8 mouse cellular contexts compared by ENCODE assay signal in genomic region chr17:42985837-42986589, GRCm38 (mm10). TPM values are rescaled to one million over a fixed set of nuclear protein-coding genes. Genes with fewer than 3 reads are reported as not detected.
A peak's percentile ranks its signal among the peaks of the same experiment; 100 is the strongest.
DNase-seq lines count a peak whose midpoint lies in the region; ATAC-seq and TF ChIP-seq lines count a peak whose summit lies in the region.

No protein-coding gene starts in this region.

- H3K4me2 ChIP-seq in hindbrain, postnatal 0 days (ENCODE audit: low read depth, low read length) = no peak overlapping the region
- H3K4me2 ChIP-seq in hindbrain, embryonic 16.5 days (ENCODE audit: low read length) = no peak overlapping the region

- no peak overlapping the region for H3K4me3 ChIP-seq in hindbrain, postnatal 0 days (ENCODE audit: low read length)
- no peak overlapping the region for H3K4me3 ChIP-seq in hindbrain, embryonic 16.5 days (ENCODE audit: low read length)

- H3K9me3 ChIP-seq in hindbrain, postnatal 0 days (ENCODE audit: low read length) = no peaks in the 10 kb centered on the region
- no peaks in the 10 kb centered on the region for H3K9me3 ChIP-seq in hindbrain, embryonic 16.5 days (ENCODE audit: control insufficient read depth, low read length)

- TF ChIP-seq CTCF in hindbrain, postnatal 0 days (IDR thresholded peaks at IDR 0.05; ENCODE audit: low read depth) = peak; percentile 31; the same call in 1 of the 2 replicates

- WGBS in hindbrain, postnatal 0 days = 62% methylated on average over 9 of the region's 9 CpGs
- WGBS in hindbrain, embryonic 16.5 days = 57% methylated on average over 9 of the region's 9 CpGs

- no peak overlapping the region for H3K27ac ChIP-seq in hindbrain, postnatal 0 days
- H3K27ac ChIP-seq in hindbrain, embryonic 16.5 days (ENCODE audit: low read depth, low read length) = no peak overlapping the region

- H3K9ac ChIP-seq in hindbrain, postnatal 0 days (replicated peaks; ENCODE audit: low read length) = no peak overlapping the region
- H3K9ac ChIP-seq in hindbrain, embryonic 16.5 days (ENCODE audit: low read depth, low read length) = no peak overlapping the region

- H3K27me3 ChIP-seq in hindbrain, postnatal 0 days (ENCODE audit: insufficient read depth, low read length) = no peaks in the 10 kb centered on the region
- H3K27me3 ChIP-seq in hindbrain, embryonic 16.5 days (replicated peaks; ENCODE audit: control insufficient read depth, insufficient read depth, low read length) = no peaks in the 10 kb centered on the region

- H3K36me3 ChIP-seq in hindbrain, postnatal 0 days (ENCODE audit: insufficient read depth, low read length) = no peaks in the 10 kb centered on the region
- no peaks in the 10 kb centered on the region for H3K36me3 ChIP-seq in hindbrain, embryonic 16.5 days (ENCODE audit: control insufficient read depth, insufficient read depth, low read length)

- no peak for ATAC-seq in hindbrain, postnatal 0 days
- no peak for ATAC-seq in hindbrain, embryonic 16.5 days

- H3K4me1 ChIP-seq in hindbrain, postnatal 0 days (ENCODE audit: insufficient read depth, low read length) = no peaks in the 10 kb centered on the region
- H3K4me1 ChIP-seq in hindbrain, embryonic 16.5 days (ENCODE audit: control insufficient read depth, insufficient read depth, low read depth, low read length) = no peaks in the 10 kb centered on the region

- DNase-seq in hindbrain, postnatal 0 days (ENCODE audit: low spot score) = peak; percentile 20
- DNase-seq in CD4-positive helper T cell, adult 2 months (ENCODE audit: low read depth, low spot score) = peak; percentile 11
- DNase-seq in c-Kit-positive CD71-negative TER-119-negative erythroid progenitor cells, embryonic 14.5 days (ENCODE audit: low read depth) = peak; percentile 7
- DNase-seq in lung, postnatal 14 days = peak; percentile 22
- DNase-seq in left cerebral cortex, adult 9 months (ENCODE audit: low spot score in 2 of 2) = no peak
- DNase-seq in layer of hippocampus, postnatal 14 days (ENCODE audit: low spot score in 2 of 2) = no peak
- no peak for DNase-seq in frontal cortex, postnatal 10 days (ENCODE audit: low spot score in 2 of 2)

RNA-seq across cellular contexts. Expression of gene Tnfrsf21, which starts 30.3 kb away (rescaled TPM):
- 115 and 122 TPM in 2 replicates for total RNA-seq in hindbrain, postnatal 0 days (2014; rRNA removed)
- polyA plus RNA-seq in hindbrain, postnatal 0 days (2015; fragmentation: Nextera tagmentation; extraction: Ambion mirVana) = 71.6 and 76.8 TPM in 2 replicates
- 83.0 and 88.1 TPM in 2 replicates for polyA plus RNA-seq in hindbrain, embryonic 16.5 days (2015; fragmentation: Nextera tagmentation; extraction: Ambion mirVana)
- 100 to 1,000 TPM; 108 to 113 TPM for total RNA-seq in layer of hippocampus, postnatal 14 days (2021)

Comparison
In these comparisons a context has a peak if more than half of its experiments do, and no peak if none do; other contexts are left out.
1. DNase-seq: peak in hindbrain, postnatal 0 days (single experiment), CD4-positive helper T cell, adult 2 months (single experiment), c-Kit-positive CD71-negative TER-119-negative erythroid progenitor cells, embryonic 14.5 days (single experiment) and lung, postnatal 14 days (single experiment); none in left cerebral cortex, adult 9 months (0 of 2), layer of hippocampus, postnatal 14 days (0 of 2) and frontal cortex, postnatal 10 days (0 of 2).